In the genomic region with DNA sequence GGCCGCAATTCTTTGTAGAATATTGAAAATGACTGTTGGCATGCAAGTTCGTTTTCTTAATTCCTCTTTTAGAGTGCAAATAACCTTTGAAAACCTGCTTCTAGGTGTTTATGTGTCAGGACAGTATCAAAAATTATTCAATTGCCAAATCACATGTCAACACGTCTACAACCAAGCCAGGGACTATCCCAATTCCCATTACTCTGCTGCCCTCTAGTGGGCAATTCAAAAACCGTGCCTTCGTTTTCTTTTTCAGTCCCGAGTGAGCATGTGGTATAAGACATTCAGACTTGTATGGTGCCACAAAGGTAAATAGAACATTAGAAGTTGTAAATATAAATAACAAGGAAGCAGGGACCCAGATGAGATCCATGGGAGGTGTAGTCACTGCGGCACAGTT, we compare ENCODE assay signal across 8 mouse cellular contexts.
DNase-seq lines count a peak whose midpoint lies in the region; ATAC-seq and TF ChIP-seq lines count a peak whose summit lies in the region.
"Had no signal": no experiment of that assay in that cellular context is flagged by ENCODE, and none has a peak within 500 bp of the region (broad histone marks: within the 10 kb centered on the region; RNA-seq: fewer than 3 reads in every experiment).

No protein-coding gene starts in this region.

- TF ChIP-seq CTCF in lung, embryonic 14.5 days (IDR thresholded peaks at IDR 0.05; ENCODE audit: low read depth) = peak; percentile 93

- H3K4me1 ChIP-seq in heart, embryonic 10.5 days = no peaks in the 10 kb centered on the region
- H3K4me1 ChIP-seq in lung, embryonic 14.5 days (ENCODE audit: insufficient read depth) = no peaks in the 10 kb centered on the region

- no peak overlapping the region for H3K9ac ChIP-seq in lung, embryonic 14.5 days
- H3K9ac ChIP-seq: hindbrain, embryonic 15.5 days had no signal

- no peak overlapping the region for H3K27ac ChIP-seq in heart, embryonic 10.5 days
- no peak overlapping the region for H3K27ac ChIP-seq in lung, embryonic 14.5 days (ENCODE audit: low read depth)
- H3K27ac ChIP-seq: hindbrain, embryonic 15.5 days had no signal

- DNase-seq in ES-CJ7 (ENCODE audit: low read depth, low spot score) = peak; percentile 74
- peak; percentile 33 for DNase-seq in adrenal gland, adult 2 months
- DNase-seq in embryo, embryonic 9.5 days (ENCODE audit: extremely low spot score) = peak; percentile 84
- peak; percentile 79 for DNase-seq in heart, embryonic 10.5 days (ENCODE audit: low spot score)
- DNase-seq in layer of hippocampus, adult 18-20 months (ENCODE audit: low spot score in 2 of 2) = peak; percentile 54 to 89
- DNase-seq in lung, embryonic 14.5 days = peak; percentile 90
- peak; percentile 68 for DNase-seq in right cerebral cortex, adult 18-20 months

- 19% methylated on average over 7 of the region's 7 CpGs for WGBS in heart, embryonic 10.5 days
- 18% methylated on average over 7 of the region's 7 CpGs for WGBS in lung, embryonic 14.5 days

- H3K4me3 ChIP-seq in heart, embryonic 10.5 days = no peak overlapping the region
- H3K4me3 ChIP-seq in lung, embryonic 14.5 days (ENCODE audit: low read depth, low read length) = no peak overlapping the region
- H3K4me3 ChIP-seq: hindbrain, embryonic 15.5 days had no signal

- no peaks in the 10 kb centered on the region for H3K36me3 ChIP-seq in heart, embryonic 10.5 days
- H3K36me3 ChIP-seq in lung, embryonic 14.5 days (ENCODE audit: insufficient read depth) = no peaks in the 10 kb centered on the region
- H3K36me3 ChIP-seq: hindbrain, embryonic 15.5 days had no signal

- H3K27me3 ChIP-seq in heart, embryonic 10.5 days (ENCODE audit: insufficient read depth, poor library complexity, severe bottlenecking) = peaks cover 27% of the 10 kb centered on the region
- H3K27me3 ChIP-seq in lung, embryonic 14.5 days (ENCODE audit: insufficient read depth, low read length) = peaks cover 7% of the 10 kb centered on the region; the same call in 1 of the 2 replicates

- H3K9me3 ChIP-seq in heart, embryonic 10.5 days = no peaks in the 10 kb centered on the region
- H3K9me3 ChIP-seq in lung, embryonic 14.5 days (ENCODE audit: low read depth, low read length) = no peaks in the 10 kb centered on the region
- H3K9me3 ChIP-seq: hindbrain, embryonic 15.5 days had no signal

- H3K4me2 ChIP-seq in lung, embryonic 14.5 days = no peak overlapping the region
- H3K4me2 ChIP-seq: hindbrain, embryonic 15.5 days had no signal

- ATAC-seq in lung, embryonic 14.5 days (ENCODE audit: insufficient read depth) = no peak

Comparison
In these comparisons a context has a peak if more than half of its experiments do, and no peak if none do; other contexts are left out.
1. DNase-seq: peak in every context shown above with its lines; median percentile 90 in lung, embryonic 14.5 days; 84 in embryo, embryonic 9.5 days; 79 in heart, embryonic 10.5 days; 74 in ES-CJ7; 72 in layer of hippocampus, adult 18-20 months; 68 in right cerebral cortex, adult 18-20 months; 33 in adrenal gland, adult 2 months.